Mouse (Mus musculus): ENCODE data around the gene Olfr676.

GRCm38 (mm10) chr7:105022530-105022929 is 10.0 kb upstream of the Olfr676 start:
- TF ChIP-seq CTCF (IDR thresholded peaks at IDR 0.05; ENCODE audit: low read depth, low read length) (no peak), POLR2A (IDR thresholded peaks at IDR 0.05; ENCODE audit: extremely low read depth, insufficient read depth, low read length) (no peak)
